Mouse (Mus musculus) kidney, adult 9 months (tissue): ENCODE data around the gene Pitpnm1.

Experiments
- DNase-seq: peaks from one replicate; pipeline ENCODE4 v3.0.0; 2022

Gene Pitpnm1

DNA sequence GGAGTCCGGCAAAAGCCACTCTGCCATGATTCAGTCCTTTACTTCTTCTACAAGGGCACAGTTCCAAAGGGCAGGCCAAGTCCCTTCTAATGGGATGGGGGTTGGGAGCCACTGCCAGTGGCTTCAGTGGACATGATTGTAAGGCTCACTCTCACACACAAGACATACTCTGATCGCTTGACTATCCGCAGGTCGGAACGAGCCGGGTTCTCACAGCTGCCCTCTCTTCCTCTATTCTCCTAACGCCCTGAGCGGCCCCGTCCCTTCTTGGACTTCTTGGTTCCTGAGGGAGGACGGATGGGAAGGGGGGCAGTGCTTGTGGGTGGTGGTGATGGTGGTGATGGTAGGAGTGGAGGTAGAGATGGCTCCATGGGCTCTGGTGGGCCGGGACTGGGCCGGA, 57.0 kb downstream of the Pitpnm1 start:
- no peak for DNase-seq

DNA sequence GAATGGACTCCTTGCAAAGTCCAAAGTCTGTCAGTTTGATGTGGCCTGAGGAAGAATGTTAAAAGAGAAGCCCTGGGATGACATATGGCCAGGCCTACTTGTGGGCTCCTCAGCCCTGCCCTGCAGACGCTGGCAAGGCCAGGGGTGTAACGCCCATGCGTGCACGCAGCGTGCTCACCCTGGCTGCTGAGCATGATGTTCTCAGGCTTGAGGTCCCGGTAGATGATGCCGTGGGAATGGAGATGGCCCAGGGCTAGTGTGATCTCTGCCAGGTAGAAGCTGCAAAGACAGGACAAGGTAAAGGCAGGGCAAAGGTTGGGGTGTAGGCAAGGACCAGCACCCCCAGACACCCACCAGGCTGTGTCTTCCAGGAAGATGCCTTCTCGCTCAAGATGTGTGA, 59.3 kb downstream of the Pitpnm1 start:
- DNase-seq: no peak

DNA sequence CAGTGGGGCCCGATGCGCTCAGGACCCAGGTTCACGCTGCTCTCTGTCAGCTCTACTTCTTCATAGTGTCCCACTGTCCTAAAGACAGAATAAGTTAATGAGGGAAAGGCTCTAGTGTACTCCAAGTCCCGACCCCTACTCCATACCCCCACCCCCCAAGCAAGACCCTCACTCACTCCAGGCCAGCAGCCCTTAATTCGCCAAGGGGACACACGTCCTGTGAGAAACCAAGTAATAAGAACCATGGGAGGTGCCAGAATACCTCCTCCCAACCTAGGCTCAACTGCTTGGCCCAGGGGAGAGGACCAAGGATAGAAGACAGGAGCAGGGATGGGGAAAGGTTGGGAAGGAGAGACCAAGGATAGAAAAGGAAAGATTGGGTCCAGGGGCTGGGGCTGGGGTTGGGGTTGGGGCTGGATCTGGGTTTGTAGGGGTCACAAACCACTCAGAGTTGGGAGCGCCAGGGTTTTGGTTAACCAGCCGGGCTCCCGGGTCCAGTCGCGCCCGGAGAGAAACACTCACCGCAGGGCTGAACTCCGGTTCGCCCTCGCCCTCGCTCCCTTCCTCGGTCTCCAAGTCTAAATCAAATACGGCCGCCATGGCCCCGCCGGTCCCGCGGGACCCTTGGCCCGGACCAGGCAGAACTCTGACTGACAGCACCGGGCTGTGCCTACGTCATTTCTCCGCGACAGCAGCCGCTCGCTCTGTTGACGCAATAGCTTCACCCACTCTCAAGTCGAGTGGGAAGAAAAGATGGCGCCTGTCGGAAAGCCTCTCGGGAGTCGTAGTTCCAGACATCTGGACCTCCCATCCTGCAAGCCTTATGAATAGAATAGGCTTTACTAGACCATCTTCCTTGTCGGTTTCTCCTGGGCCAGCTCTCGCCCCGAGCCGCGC, 63.1 kb downstream of the Pitpnm1 start, which contains the start of gene Rps6kb2:
Rps6kb2 (minus strand) TSS at position 709 of the 897 bp plus-strand sequence.
- peak; percentile 98 for DNase-seq

DNA sequence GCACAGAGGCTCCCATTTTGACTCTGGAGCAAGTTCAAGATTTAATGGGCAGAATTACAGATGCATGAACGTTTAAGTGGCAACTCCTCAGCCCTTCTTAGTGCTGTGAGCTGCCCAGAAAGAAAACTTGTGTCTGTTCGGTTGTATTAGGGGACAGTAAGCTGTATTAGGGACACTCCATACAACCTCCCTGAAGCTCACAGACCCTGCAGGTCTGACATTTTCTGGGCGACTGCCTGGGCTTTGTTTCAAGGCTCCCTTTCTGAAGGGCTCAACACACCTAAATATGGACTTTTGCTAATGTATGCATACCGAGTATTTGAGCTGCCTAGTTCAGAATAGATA, 63.7 kb downstream of the Pitpnm1 start:
- no peak for DNase-seq
